Mouse (Mus musculus): ENCODE measurements around the gene Chkb. TPM values are rescaled to one million over a fixed set of nuclear protein-coding genes. Genes with fewer than 3 reads are reported as not detected.
A peak's percentile ranks its signal among the peaks of the same experiment; 100 is the strongest.

Chkb gene
- polyA plus RNA-seq, 1 experiment = not detected

GRCm38 (mm10) chr15:89398146-89398545 lies 31.6 kb downstream of the Chkb start:
- H3K4me3 ChIP-seq (ENCODE audit: insufficient read depth, low read depth, low read length) = no peak overlapping the region
- TF ChIP-seq POLR2A (IDR thresholded peaks at IDR 0.05; ENCODE audit: insufficient read depth, low read depth, low read length) = no peak
- TF ChIP-seq CTCF (IDR thresholded peaks at IDR 0.05; ENCODE audit: insufficient read depth, low read depth, low read length) = no peak
- H3K27ac ChIP-seq (ENCODE audit: insufficient read depth, low read depth, low read length) = no peak overlapping the region
- WGBS = 55% methylated on average over 2 of the region's 2 CpGs
- H3K4me1 ChIP-seq (ENCODE audit: control insufficient read depth, insufficient read depth, low read length) = no peaks in the 10 kb centered on the region

- H3K4me1 ChIP-seq (ENCODE audit: control insufficient read depth, insufficient read depth, low read length) = no peaks in the 10 kb centered on the region
- H3K4me3 ChIP-seq (ENCODE audit: insufficient read depth, low read depth, low read length) = no peak overlapping the region
- 92% methylated on average over 4 of the region's 4 CpGs for WGBS
- TF ChIP-seq CTCF (IDR thresholded peaks at IDR 0.05; ENCODE audit: insufficient read depth, low read depth, low read length) (no peak), POLR2A (IDR thresholded peaks at IDR 0.05; ENCODE audit: insufficient read depth, low read depth, low read length) (no peak)
- no peak overlapping the region for H3K27ac ChIP-seq (ENCODE audit: insufficient read depth, low read depth, low read length)
Measured at GRCm38 (mm10) chr15:89396883-89397282, 32.8 kb downstream of the Chkb start.

GRCm38 (mm10) chr15:89390081-89390480 lies 39.6 kb downstream of the Chkb start:
- H3K4me3 ChIP-seq (ENCODE audit: insufficient read depth, low read depth, low read length) = no peak overlapping the region
- WGBS = 82% methylated on average over 10 of the region's 10 CpGs
- TF ChIP-seq CTCF (IDR thresholded peaks at IDR 0.05; ENCODE audit: insufficient read depth, low read depth, low read length) (no peak), POLR2A (IDR thresholded peaks at IDR 0.05; ENCODE audit: insufficient read depth, low read depth, low read length) (no peak)
- no peak overlapping the region for H3K27ac ChIP-seq (ENCODE audit: insufficient read depth, low read depth, low read length)
- no peaks in the 10 kb centered on the region for H3K4me1 ChIP-seq (ENCODE audit: control insufficient read depth, insufficient read depth, low read length)

- TF ChIP-seq POLR2A (IDR thresholded peaks at IDR 0.05; ENCODE audit: insufficient read depth, low read depth, low read length) (no peak), CTCF (IDR thresholded peaks at IDR 0.05; ENCODE audit: insufficient read depth, low read depth, low read length) (no peak)
- H3K4me3 ChIP-seq (ENCODE audit: insufficient read depth, low read depth, low read length) = no peak overlapping the region
- no peaks in the 10 kb centered on the region for H3K4me1 ChIP-seq (ENCODE audit: control insufficient read depth, insufficient read depth, low read length)
- H3K27ac ChIP-seq (ENCODE audit: insufficient read depth, low read depth, low read length) = no peak overlapping the region
- WGBS = 54% methylated on average over 12 of the region's 12 CpGs
Measured at GRCm38 (mm10) chr15:89387127-89387526, 42.6 kb downstream of the Chkb start.

- Histone ChIP-seq H3K4me1 (ENCODE audit: control insufficient read depth, insufficient read depth, low read length) (no peaks in the 10 kb centered on the region), H3K27ac (ENCODE audit: insufficient read depth, low read depth, low read length) (no peak within 1 kb of the TSS), H3K4me3 (ENCODE audit: insufficient read depth, low read depth, low read length) (no peak within 1 kb of the TSS)
- WGBS = 87% methylated on average over 7 of the region's 7 CpGs
- no peak for TF ChIP-seq POLR2A (IDR thresholded peaks at IDR 0.05; ENCODE audit: insufficient read depth, low read depth, low read length)
- TF ChIP-seq CTCF (IDR thresholded peaks at IDR 0.05; ENCODE audit: insufficient read depth, low read depth, low read length) = no peak
Measured at GRCm38 (mm10) chr15:89384617-89385016, 45.1 kb downstream of the Chkb start, which contains the start of gene Klhdc7b. TSS of gene Klhdc7b (plus strand) at chr15:89384917.

- Histone ChIP-seq H3K4me3 (ENCODE audit: insufficient read depth, low read depth, low read length) (no peak overlapping the region), H3K27ac (ENCODE audit: insufficient read depth, low read depth, low read length) (no peak overlapping the region), H3K4me1 (ENCODE audit: control insufficient read depth, insufficient read depth, low read length) (peaks cover 18% of the 10 kb centered on the region)
- TF ChIP-seq CTCF (IDR thresholded peaks at IDR 0.05; ENCODE audit: insufficient read depth, low read depth, low read length) = no peak
- no peak for TF ChIP-seq POLR2A (IDR thresholded peaks at IDR 0.05; ENCODE audit: insufficient read depth, low read depth, low read length)
- 36% methylated on average over 10 of the region's 10 CpGs for WGBS
Measured at GRCm38 (mm10) chr15:89379429-89379828, 50.3 kb downstream of the Chkb start.

GRCm38 (mm10) chr15:89378831-89379401 lies 50.8 kb downstream of the Chkb start, which contains the start of gene Odf3b:
TSS of gene Odf3b (minus strand) at chr15:89379282.
- H3K4me1 ChIP-seq (ENCODE audit: control insufficient read depth, insufficient read depth, low read length) = peaks cover 22% of the 10 kb centered on the region
- no peak within 1 kb of the TSS for H3K27ac ChIP-seq (ENCODE audit: insufficient read depth, low read depth, low read length)
- H3K4me3 ChIP-seq (ENCODE audit: insufficient read depth, low read depth, low read length) = peak within 1 kb of the TSS; percentile 33
- 4% methylated on average over 33 of the region's 33 CpGs for WGBS
- no peak for TF ChIP-seq POLR2A (IDR thresholded peaks at IDR 0.05; ENCODE audit: insufficient read depth, low read depth, low read length)
- no peak for TF ChIP-seq CTCF (IDR thresholded peaks at IDR 0.05; ENCODE audit: insufficient read depth, low read depth, low read length)

- TF ChIP-seq CTCF (IDR thresholded peaks at IDR 0.05; ENCODE audit: insufficient read depth, low read depth, low read length) (no peak), POLR2A (IDR thresholded peaks at IDR 0.05; ENCODE audit: insufficient read depth, low read depth, low read length) (no peak)
- H3K4me3 ChIP-seq (ENCODE audit: insufficient read depth, low read depth, low read length) = peak overlapping the region; percentile 33
- 17% methylated on average over 46 of the region's 46 CpGs for WGBS
- no peak overlapping the region for H3K27ac ChIP-seq (ENCODE audit: insufficient read depth, low read depth, low read length)
- H3K4me1 ChIP-seq (ENCODE audit: control insufficient read depth, insufficient read depth, low read length) = peaks cover 25% of the 10 kb centered on the region
Measured at GRCm38 (mm10) chr15:89377938-89378828, 51.5 kb downstream of the Chkb start.

GRCm38 (mm10) chr15:89377362-89377761 lies 52.3 kb downstream of the Chkb start:
- TF ChIP-seq POLR2A (IDR thresholded peaks at IDR 0.05; ENCODE audit: insufficient read depth, low read depth, low read length) (no peak), CTCF (IDR thresholded peaks at IDR 0.05; ENCODE audit: insufficient read depth, low read depth, low read length) (no peak)
- no peak overlapping the region for H3K4me3 ChIP-seq (ENCODE audit: insufficient read depth, low read depth, low read length)
- WGBS = 8% methylated on average over 18 of the region's 18 CpGs
- H3K4me1 ChIP-seq (ENCODE audit: control insufficient read depth, insufficient read depth, low read length) = peaks cover 32% of the 10 kb centered on the region
- no peak overlapping the region for H3K27ac ChIP-seq (ENCODE audit: insufficient read depth, low read depth, low read length)

Measured in olfactory bulb, adult 2 months (tissue).